Mouse (Mus musculus): ENCODE measurements at regions not wholly inside any gene's neighbourhood (a gene's known extent, or its start where the extent isn't known, plus 50 kb on each side); places are given as distances from the start of the nearest gene placed in this dataset.

GRCm38 (mm10) chr9:74342176-74342575, 232.0 kb downstream of the Wdr72 start:
- WGBS = 73% methylated on average over 1 of the region's 1 CpGs
- no peak for ATAC-seq (ENCODE audit: low FRiP score)
- Histone ChIP-seq H3K9me3 (no peaks in the 10 kb centered on the region), H3K9ac (no peak overlapping the region), H3K27ac (no peak overlapping the region), H3K4me1 (replicated peaks) (0 out of 2 replicates have a peak, but pooled peaks cover 6% of the 10 kb centered on the region), H3K4me2 (no peak overlapping the region), H3K36me3 (no peaks in the 10 kb centered on the region), H3K4me3 (no peak overlapping the region), H3K27me3 (no peaks in the 10 kb centered on the region)

GRCm38 (mm10) chr9:74345027-74345426, 234.9 kb downstream of the Wdr72 start:
- H3K4me1 ChIP-seq (replicated peaks) = 0 out of 2 replicates have a peak, but pooled peaks cover 10% of the 10 kb centered on the region
- no peak overlapping the region for H3K9ac ChIP-seq
- no peaks in the 10 kb centered on the region for H3K9me3 ChIP-seq
- H3K27me3 ChIP-seq = no peaks in the 10 kb centered on the region
- H3K36me3 ChIP-seq = no peaks in the 10 kb centered on the region
- H3K4me3 ChIP-seq = no peak overlapping the region
- WGBS = 56% methylated on average over 7 of the region's 7 CpGs
- H3K4me2 ChIP-seq = no peak overlapping the region
- H3K27ac ChIP-seq = no peak overlapping the region
- ATAC-seq (ENCODE audit: low FRiP score) = no peak

GRCm38 (mm10) chr9:74348776-74349175, 238.6 kb downstream of the Wdr72 start:
- Histone ChIP-seq H3K9me3 (no peaks in the 10 kb centered on the region), H3K9ac (no peak overlapping the region), H3K4me1 (replicated peaks) (0 out of 2 replicates have a peak, but pooled peaks cover 10% of the 10 kb centered on the region), H3K27me3 (no peaks in the 10 kb centered on the region), H3K27ac (no peak overlapping the region), H3K36me3 (no peaks in the 10 kb centered on the region), H3K4me3 (no peak overlapping the region), H3K4me2 (no peak overlapping the region)
- ATAC-seq (ENCODE audit: low FRiP score) = no peak
- WGBS = 26% methylated on average over 2 of the region's 2 CpGs

- Histone ChIP-seq H3K4me1 (replicated peaks) (0 out of 2 replicates have a peak, but pooled peaks cover 8% of the 10 kb centered on the region), H3K27ac (no peak overlapping the region), H3K36me3 (no peaks in the 10 kb centered on the region), H3K4me3 (no peak overlapping the region), H3K27me3 (no peaks in the 10 kb centered on the region), H3K9ac (no peak overlapping the region), H3K9me3 (no peaks in the 10 kb centered on the region), H3K4me2 (no peak overlapping the region)
- WGBS = 19% methylated on average over 3 of the region's 3 CpGs
- ATAC-seq (ENCODE audit: low FRiP score) = no peak
Observed at GRCm38 (mm10) chr9:74365930-74366438, 255.8 kb downstream of the Wdr72 start.

GRCm38 (mm10) chr9:74376191-74376590, 266.0 kb downstream of the Wdr72 start:
- Histone ChIP-seq H3K4me2 (no peak overlapping the region), H3K27me3 (no peaks in the 10 kb centered on the region), H3K36me3 (no peaks in the 10 kb centered on the region), H3K27ac (no peak overlapping the region), H3K9me3 (no peaks in the 10 kb centered on the region), H3K9ac (no peak overlapping the region), H3K4me3 (no peak overlapping the region), H3K4me1 (replicated peaks) (no peaks in the 10 kb centered on the region)
- no peak for ATAC-seq (ENCODE audit: low FRiP score)

GRCm38 (mm10) chr9:74377204-74377603, 267.0 kb downstream of the Wdr72 start:
- ATAC-seq (ENCODE audit: low FRiP score) = no peak
- H3K27me3 ChIP-seq = no peaks in the 10 kb centered on the region
- H3K4me1 ChIP-seq (replicated peaks) = no peaks in the 10 kb centered on the region
- H3K9me3 ChIP-seq = no peaks in the 10 kb centered on the region
- H3K4me3 ChIP-seq = no peak overlapping the region
- H3K9ac ChIP-seq = no peak overlapping the region
- H3K27ac ChIP-seq = no peak overlapping the region
- H3K36me3 ChIP-seq = no peaks in the 10 kb centered on the region
- H3K4me2 ChIP-seq = no peak overlapping the region

GRCm38 (mm10) chr9:74384206-74384896, 274.2 kb downstream of the Wdr72 start:
- no peak overlapping the region for H3K27ac ChIP-seq
- no peaks in the 10 kb centered on the region for H3K36me3 ChIP-seq
- 0 out of 2 replicates have a peak, but pooled peaks cover 2% of the 10 kb centered on the region for H3K4me1 ChIP-seq (replicated peaks)
- no peak overlapping the region for H3K4me2 ChIP-seq
- H3K4me3 ChIP-seq = no peak overlapping the region
- no peaks in the 10 kb centered on the region for H3K9me3 ChIP-seq
- ATAC-seq (ENCODE audit: low FRiP score) = no peak
- WGBS = 56% methylated on average over 8 of the region's 8 CpGs
- no peak overlapping the region for H3K9ac ChIP-seq
- H3K27me3 ChIP-seq = no peaks in the 10 kb centered on the region

- Histone ChIP-seq H3K4me2 (no peak overlapping the region), H3K4me3 (no peak overlapping the region), H3K4me1 (replicated peaks) (peaks cover 11% of the 10 kb centered on the region), H3K9ac (no peak overlapping the region), H3K27me3 (no peaks in the 10 kb centered on the region), H3K27ac (no peak overlapping the region), H3K36me3 (no peaks in the 10 kb centered on the region), H3K9me3 (no peaks in the 10 kb centered on the region)
- ATAC-seq (ENCODE audit: low FRiP score) = no peak
- 89% methylated on average over 2 of the region's 2 CpGs for WGBS
Observed at GRCm38 (mm10) chr9:74425594-74425993, 315.4 kb downstream of the Wdr72 start.

GRCm38 (mm10) chr9:74449981-74450380, 339.8 kb downstream of the Wdr72 start:
- no peak for ATAC-seq (ENCODE audit: low FRiP score)
- Histone ChIP-seq H3K4me3 (no peak overlapping the region), H3K4me2 (no peak overlapping the region), H3K4me1 (replicated peaks) (no peaks in the 10 kb centered on the region), H3K36me3 (no peaks in the 10 kb centered on the region), H3K9me3 (no peaks in the 10 kb centered on the region), H3K27ac (no peak overlapping the region), H3K27me3 (peaks cover 5% of the 10 kb centered on the region; the same call in 1 of the 2 replicates), H3K9ac (no peak overlapping the region)
- 69% methylated on average over 5 of the region's 5 CpGs for WGBS

GRCm38 (mm10) chr9:74461084-74461483, 350.9 kb downstream of the Wdr72 start:
- Histone ChIP-seq H3K9ac (no peak overlapping the region), H3K36me3 (no peaks in the 10 kb centered on the region), H3K27ac (no peak overlapping the region), H3K9me3 (no peaks in the 10 kb centered on the region), H3K4me2 (no peak overlapping the region), H3K4me3 (no peak overlapping the region), H3K4me1 (replicated peaks) (no peaks in the 10 kb centered on the region), H3K27me3 (no peaks in the 10 kb centered on the region)
- no peak for ATAC-seq (ENCODE audit: low FRiP score)
- 37% methylated on average over 2 of the region's 2 CpGs for WGBS

- no peak overlapping the region for H3K4me2 ChIP-seq
- H3K27ac ChIP-seq = no peak overlapping the region
- no peaks in the 10 kb centered on the region for H3K36me3 ChIP-seq
- H3K4me1 ChIP-seq (replicated peaks) = no peaks in the 10 kb centered on the region
- no peak overlapping the region for H3K4me3 ChIP-seq
- no peaks in the 10 kb centered on the region for H3K27me3 ChIP-seq
- no peak overlapping the region for H3K9ac ChIP-seq
- ATAC-seq (ENCODE audit: low FRiP score) = no peak
- H3K9me3 ChIP-seq = no peaks in the 10 kb centered on the region
- WGBS = 65% methylated on average over 2 of the region's 2 CpGs
Observed at GRCm38 (mm10) chr9:74476830-74477229, 366.7 kb downstream of the Wdr72 start.

GRCm38 (mm10) chr9:74479273-74479672, 369.1 kb downstream of the Wdr72 start:
- no peak for ATAC-seq (ENCODE audit: low FRiP score)
- no peak overlapping the region for H3K9ac ChIP-seq

GRCm38 (mm10) chr9:74513887-74514286, 347.8 kb upstream of the Onecut1 start:
- Histone ChIP-seq H3K4me2 (no peak overlapping the region), H3K36me3 (no peaks in the 10 kb centered on the region), H3K4me3 (no peak overlapping the region), H3K4me1 (replicated peaks) (no peaks in the 10 kb centered on the region), H3K9ac (no peak overlapping the region), H3K27ac (no peak overlapping the region), H3K27me3 (no peaks in the 10 kb centered on the region), H3K9me3 (no peaks in the 10 kb centered on the region)
- no peak for ATAC-seq (ENCODE audit: low FRiP score)
- WGBS = 84% methylated on average over 2 of the region's 2 CpGs

More at GRCm38 (mm10) chr9:74479273-74479672, 369.1 kb downstream of the Wdr72 start:
- H3K27me3 ChIP-seq = no peaks in the 10 kb centered on the region
- 65% methylated on average over 8 of the region's 8 CpGs for WGBS
- no peak overlapping the region for H3K4me3 ChIP-seq
- H3K27ac ChIP-seq = no peak overlapping the region
- H3K4me1 ChIP-seq (replicated peaks) = no peaks in the 10 kb centered on the region
- no peaks in the 10 kb centered on the region for H3K9me3 ChIP-seq
- peak overlapping the region; percentile 0; the same call in 1 of the 2 replicates for H3K4me2 ChIP-seq
- no peaks in the 10 kb centered on the region for H3K36me3 ChIP-seq
